Mouse (Mus musculus) left cerebral cortex, postnatal 25 days (tissue): ENCODE results near the gene Mbd6. TPM values are rescaled to one million over a fixed set of nuclear protein-coding genes. Genes with fewer than 3 reads are reported as not detected.
"Not testable (repeated sequence)": the region's sequence is repeated elsewhere in the genome, so short reads cannot be mapped to it uniquely, and the experiment has no call there.

Source experiments
- DNase-seq, 2 experiments: peaks; one replicate each; pipeline ENCODE4 v3.0.0; 2022; ENCODE audit warnings: low spot score in 2 of 2, mixed read lengths in 1 of 2
- intact Hi-C: fragments of 180-260 bp; cut with DNase I; formaldehyde crosslinking; loops from one replicate; pipeline ENCODE4 v1.15.1; 2025
- total RNA-seq, 2 experiments: library from RNA; stranded (reverse); gene quantifications; 2 replicates each; pipeline ENCODE4 v1.2.3; 2021

The Mbd6 gene
- total RNA-seq, 2 experiments from 2014 or later, result 32.2 to 38.9 TPM

DNA sequence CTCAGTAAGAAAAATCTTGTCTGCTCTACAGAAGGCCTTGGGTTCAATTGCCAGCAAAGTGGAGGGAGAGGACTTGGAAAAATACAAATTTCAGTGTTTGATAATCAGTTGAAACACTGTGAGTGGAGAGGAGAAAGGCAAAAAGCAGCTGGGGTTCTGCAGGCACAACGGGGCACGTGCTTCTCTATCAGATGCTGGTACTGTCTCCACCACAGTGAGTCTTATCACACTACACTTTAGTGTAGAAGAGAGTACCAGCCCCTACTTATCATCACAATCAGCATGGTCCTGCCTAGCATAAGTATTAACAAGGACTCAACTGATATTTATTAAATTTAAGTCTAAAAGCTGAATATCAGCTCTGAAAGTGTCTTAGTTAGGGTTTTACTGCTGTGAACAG, 28.5 kb upstream of the Mbd6 start:
- DNase-seq, result no peak
- intact Hi-C loops, result no loop called here

DNA sequence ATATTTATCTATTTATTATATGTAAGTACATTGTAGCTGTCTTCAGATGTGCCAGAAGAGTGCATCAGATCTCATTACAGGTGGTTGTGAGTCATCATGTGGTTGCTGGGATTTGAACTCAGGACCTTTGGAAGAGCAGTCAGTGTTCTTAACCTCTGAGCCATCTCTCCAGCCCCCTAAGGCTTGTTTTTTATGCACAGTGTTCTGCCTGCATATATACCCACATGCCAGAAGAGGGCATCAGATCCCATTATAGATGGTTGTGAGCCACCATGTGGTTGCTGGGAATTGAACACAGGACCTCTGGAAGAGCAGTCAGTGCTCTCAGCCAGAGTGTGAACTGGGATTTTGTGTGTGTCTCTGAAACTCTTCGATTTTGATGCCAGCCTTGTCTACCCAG, 26.1 kb upstream of the Mbd6 start:
- intact Hi-C loops, DNase-seq: not testable (repeated sequence)

DNA sequence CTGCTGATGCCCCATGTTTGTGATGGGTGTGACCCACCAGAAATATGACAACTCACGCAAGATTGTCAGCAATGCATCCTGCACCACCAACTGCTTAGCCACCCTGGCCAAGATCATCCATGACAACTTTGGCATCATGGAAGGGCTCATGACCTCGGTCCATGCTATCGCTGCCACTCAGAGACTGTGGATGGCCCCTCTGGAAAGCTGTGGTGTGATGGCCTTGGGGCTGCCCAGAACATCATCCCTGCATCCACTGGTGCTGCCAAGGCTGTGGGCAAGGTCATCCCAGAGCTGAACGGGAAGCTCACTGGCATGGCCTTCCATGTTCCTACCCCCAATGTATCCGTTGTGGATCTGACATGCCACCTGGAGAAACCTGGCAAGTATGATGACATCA, 24.7 kb upstream of the Mbd6 start:
- DNase-seq, intact Hi-C loops: not testable (repeated sequence)

DNA sequence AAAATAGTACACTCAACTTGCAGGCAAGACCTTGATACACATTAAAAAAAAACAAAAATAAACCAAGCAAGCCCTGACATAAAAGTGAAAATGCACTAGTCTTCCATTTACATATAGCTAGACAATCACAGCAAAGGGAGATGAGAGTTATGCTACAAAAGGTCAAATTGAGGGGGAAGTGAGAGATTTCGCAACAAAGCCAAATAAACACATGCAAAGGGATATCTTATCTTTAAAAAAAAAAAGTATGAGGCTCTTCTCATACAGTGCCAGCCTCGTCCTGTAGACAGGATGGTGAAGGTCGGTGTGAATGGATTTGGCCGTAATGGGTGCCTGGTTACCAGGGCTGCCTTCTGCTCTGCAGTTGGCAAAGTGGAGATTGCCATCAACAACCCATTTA, 24.0 kb upstream of the Mbd6 start:
- DNase-seq, result no peak
- intact Hi-C loops, result no loop called here

DNA sequence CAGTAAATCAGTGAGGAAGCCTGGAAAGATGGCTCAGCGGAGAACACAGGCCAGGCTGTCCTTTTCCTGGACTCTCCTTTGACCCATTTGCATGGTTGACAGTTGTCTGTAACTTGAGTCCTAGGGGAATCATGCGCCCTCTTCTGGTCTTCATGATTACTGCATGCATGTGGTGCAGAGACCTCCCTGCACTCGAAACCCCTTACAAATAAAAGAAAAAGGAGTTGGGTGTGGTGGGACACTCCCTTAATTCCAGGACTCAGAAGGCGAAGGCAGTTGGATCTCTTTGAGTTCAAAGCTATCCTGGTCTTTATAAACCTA, 23.5 kb upstream of the Mbd6 start:
- peak; percentile 70 to 76 for DNase-seq
- intact Hi-C loops, result no loop called here

DNA sequence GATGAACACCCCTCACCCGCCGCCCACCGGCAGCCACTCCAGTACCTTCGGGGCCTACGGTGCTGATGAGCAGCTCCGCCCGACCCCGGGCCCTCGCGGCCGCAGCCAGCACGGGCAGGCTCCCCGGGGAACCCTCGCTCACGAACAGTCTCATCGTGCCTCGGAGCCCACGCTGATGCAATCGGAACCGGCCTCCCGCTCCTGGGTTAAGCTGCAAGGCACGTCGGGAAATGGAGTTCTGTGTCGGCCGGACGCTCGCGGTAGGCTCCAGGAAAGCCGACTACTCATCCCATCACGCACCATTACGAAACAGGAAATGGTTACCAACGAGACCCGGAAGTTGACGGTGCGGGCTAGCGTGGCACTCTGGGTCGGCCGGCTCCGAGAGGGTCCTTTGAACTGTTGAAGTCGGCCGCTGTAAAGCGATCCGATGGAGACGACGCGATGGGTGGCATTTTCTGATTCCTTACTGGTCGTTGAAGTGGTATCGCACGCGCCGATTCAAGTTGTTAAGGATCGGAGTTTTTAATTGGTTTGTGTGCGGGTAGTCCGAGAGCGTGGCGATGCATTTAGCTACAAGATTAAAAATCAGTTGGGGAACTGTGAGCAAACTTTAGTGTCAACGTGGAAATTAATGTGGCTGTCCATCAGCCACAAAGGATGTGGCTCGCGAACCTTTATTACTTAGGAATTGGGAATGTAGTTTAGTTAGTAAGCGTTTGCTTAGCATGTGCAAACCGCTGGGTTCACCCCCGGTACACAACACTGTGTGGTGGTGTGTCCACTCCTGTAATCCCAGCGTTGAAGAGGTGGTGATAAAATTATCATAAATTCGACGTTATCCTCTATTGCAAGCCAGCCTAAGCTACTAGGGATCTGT, 22.9 kb upstream of the Mbd6 start, which contains the start of gene Mars:
Gene Mars, minus strand, starts transcription at position 311 of the 880 bp plus-strand sequence.
- DNase-seq, result peak; percentile 95 to 99

DNA sequence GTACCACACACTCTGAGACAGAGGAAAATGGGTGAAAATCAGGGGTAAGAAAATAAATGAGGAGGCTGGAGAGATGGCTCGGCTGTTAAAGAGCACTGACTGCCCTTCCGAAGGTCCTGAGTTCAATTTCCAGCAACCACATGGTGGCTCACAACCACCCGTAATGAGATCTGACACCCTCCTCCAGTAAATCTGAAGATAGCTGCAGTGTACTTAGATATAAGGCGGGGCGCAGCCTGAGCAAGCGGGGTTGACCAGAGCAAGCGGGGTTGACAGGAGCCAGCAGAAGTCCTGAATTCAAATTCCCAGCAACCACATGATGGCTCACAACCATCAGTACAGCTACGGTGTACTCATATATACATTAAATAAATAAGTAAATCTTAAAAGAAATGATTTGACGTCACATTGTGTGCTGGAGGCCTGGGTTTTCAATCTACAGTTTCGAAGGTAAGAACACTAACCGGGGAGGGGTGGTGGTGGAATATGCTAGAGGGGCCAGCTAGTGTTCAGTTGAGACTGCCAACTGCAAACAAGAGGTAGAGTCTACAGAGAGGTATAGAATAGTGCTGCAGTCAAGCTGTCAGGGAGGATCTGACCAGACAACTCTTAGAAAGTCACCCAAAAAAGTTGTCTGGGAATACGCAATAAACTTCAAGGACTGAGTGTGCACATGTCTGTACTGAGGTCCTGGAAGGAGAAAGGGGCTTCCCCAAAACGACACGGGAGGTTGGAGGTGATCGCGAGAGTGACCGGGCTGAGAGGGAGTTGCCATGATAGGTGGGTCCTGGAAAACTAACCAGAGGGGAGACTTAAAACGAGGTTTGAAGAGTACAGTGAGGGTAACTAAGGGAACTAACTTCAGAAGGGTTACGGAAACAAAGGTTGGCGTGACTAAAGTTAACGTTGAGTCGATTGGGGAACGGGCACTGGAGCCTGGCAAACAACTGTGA, 22.0 kb upstream of the Mbd6 start:
- DNase-seq, result no peak
- intact Hi-C loops, result loop anchor here (2.0 kb wide), 2 partner anchors 20 to 44 kb away; partner anchors contain the start of gene Dctn2

More for the DNA sequence above, 22.9 kb upstream of the Mbd6 start, which contains the start of gene Mars:
- intact Hi-C loops, result loop anchor here (2.0 kb wide), 2 partner anchors 21 to 45 kb away; partner anchors contain the start of gene Dctn2

DNA sequence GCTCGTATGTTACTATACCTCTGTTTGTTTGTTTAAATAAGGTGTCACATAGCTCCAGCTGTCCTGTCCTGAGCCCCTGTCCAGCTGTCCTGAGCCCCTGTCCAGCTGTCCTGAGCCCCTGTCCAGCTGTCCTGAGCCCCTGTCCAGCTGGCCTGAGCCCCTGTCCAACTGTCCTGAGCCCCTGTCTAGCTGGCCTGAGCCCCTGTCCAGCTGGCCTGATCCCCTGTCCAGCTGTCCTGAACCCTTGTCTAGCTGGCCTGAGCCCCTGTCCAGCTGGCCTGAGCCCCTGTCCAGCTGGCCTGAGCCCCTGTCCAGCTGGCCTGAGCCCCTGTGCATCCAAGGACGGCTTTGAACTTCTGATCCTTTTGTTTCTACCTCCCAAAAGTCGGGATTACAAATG, 20.3 kb upstream of the Mbd6 start:
- intact Hi-C loops, DNase-seq: not testable (repeated sequence)

DNA sequence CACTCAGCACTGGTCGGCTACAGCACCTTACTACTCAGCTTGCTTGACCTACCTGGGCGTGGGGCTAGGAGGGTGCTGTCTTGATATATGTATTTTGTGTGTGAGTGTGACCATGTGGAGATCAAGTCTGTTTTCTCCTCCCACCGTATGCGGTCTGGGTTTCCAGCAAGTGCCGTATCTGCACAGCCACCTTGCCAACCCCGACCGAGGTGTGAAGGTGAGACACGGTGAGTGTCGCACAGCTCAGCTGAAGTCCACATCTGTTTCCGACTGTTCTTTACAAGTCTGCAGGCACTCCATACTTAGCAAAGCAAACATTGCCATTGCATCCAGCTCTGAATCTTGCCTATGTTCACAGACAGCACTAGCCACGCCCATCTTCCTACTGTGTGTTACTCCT, 14.3 kb upstream of the Mbd6 start:
- no peak for DNase-seq
- intact Hi-C loops, result no loop called here

DNA sequence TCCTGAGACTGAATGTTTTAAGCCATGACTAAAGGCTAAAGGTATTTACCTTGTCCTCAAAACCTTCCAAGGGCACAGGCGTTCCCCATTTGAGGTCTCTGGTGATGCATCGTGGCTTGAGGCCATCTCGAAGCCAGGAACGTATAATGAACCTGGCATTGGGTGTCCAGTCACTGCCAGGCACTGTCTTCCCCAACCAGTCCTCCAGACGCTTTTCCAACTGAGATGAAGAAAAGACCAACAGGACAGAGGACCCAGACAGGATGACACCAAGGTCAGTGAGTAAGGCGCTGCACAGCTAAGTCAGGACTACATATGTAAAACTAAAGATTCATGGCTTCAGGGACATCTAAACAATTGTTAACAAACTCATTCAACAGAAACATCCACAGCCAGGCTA, 11.5 kb upstream of the Mbd6 start:
- no peak for DNase-seq
- intact Hi-C loops, result no loop called here

DNA sequence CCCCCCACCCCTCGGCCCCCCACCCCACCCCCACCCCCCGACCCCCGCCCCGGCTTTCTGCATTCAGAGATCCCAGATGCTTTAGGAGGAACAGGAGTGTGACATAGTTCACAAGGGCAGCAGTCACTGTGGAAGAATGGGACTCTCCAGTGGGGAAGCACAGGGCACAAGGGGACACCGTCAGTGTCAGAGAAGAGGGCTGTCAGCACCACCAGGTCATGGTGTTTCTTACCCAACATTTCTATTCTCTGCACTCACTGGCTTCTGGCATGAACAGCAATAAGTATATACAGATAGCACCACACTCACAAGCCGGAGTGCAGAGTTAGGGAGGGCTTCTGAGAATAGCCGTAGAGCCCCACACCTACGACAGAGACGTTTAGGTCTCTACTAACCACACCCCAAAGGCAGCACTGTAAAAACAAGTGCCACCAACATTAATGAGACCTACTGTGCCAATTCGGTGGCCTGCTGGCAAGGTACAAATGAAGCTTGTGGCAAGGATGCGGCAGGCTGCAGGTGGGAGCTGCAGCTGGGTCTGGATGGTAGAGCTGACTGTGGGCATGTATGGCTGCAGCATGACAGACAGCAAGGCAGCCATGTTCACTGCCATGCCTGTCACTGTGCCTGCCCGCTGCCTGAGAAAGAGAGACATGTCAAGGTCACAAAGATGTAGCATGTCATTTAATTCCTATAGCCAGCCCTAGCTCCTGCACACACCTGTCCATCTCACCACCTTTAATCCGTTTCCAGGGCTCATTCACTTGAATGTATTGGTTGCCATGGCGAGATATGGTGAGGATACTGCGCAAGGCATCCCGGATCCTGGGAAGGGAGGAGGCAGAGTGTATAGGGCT, 8.4 kb upstream of the Mbd6 start:
- intact Hi-C loops, result no loop called here

DNA sequence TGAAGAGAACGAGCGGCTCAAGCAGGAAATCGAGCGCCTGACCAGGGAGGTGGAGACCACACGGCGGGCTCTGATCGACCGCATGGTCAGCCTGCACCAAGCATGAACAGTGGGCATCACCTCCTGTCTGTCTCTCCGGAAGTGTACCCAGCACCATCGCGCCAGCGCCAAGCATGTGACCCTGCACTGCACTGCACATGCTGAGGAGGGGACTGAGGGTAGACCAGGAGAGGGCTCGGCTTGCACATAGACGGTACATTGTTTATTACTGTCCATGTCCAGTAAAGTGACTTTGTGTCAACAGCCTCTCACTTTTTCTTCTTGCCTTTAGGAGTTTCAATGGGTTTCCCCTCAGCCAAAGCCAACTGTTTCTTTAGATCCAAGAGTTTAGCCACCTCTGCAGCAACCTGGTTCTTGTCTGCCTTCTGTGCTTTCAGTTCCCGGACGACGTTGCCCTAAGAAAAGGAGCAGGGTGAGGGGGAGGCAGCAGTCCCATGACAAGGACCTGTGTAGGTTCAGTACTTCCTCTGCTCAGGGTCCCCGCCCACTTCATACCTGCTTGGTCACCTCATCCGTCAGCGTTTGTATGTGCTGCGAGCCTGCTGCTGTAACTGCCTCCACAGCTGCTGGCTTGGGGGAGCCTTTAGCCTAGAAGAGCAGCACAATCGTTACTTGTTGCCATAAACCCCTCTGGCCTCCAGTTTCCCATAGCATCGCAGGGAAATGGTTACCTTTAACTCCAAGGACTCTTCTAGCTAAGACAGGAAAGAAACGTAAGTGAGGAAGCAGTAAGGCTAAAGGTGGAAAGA, 7.4 kb upstream of the Mbd6 start:
- DNase-seq, result no peak
- intact Hi-C loops, result no loop called here

More for the DNA sequence above, 8.4 kb upstream of the Mbd6 start:
- no peak for DNase-seq

DNA sequence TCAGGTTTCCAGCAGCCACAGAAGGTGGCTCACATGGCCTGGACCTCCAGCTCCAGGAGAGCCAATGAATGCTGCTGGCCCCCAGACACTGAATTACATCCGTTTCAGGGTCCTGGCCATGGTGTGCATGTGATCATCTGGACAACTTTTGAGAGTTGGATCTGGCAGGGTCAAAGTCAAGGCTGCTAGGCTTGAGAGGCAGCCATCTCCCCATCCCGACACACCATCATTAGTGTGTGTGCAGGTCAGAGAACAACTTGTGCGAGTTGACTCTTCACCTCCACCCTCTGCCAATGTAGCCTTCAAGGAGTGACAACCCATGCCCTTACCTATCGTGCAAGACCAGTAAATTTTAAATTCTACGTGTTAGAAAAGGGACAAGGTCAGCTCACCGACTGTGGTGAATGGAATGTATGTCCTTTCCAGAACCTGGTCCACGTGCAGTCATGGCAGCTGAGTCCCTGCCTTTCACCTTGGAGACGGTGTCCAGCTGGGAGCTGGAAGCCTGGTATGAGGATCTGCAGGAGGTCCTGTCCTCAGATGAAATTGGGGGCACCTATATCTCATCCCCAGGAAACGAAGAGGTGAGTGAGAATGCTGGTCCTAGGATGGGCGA, 6.2 kb upstream of the Mbd6 start:
- no peak for DNase-seq

DNA sequence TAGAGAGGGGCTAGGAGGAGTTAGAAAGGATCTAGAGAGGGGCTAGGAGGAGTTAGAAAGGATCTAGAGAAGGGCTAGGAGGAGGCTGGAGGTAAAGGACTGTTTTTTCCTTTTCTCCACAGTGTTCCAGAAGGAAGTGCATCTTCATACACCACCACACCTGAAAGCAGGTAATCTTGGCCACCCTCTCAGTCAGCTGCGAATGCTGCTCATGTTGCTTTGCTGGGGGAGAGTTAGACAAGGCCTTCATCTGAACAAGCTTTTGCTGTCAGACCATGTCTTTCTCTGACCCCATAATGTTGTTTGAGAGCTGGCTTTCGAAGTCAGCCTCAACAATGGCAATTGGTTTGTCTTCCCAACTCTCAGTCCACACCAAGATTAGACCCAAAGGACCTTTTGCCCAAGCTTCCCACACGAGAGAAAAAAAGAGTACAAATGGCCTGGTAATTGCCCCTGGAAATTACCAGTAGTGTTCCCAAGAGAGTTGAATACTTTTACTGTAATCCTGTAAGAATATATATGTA, 4.8 kb upstream of the Mbd6 start:
- DNase-seq, result no peak
- intact Hi-C loops, result no loop called here

More for the DNA sequence above, 6.2 kb upstream of the Mbd6 start:
- intact Hi-C loops, result no loop called here

DNA sequence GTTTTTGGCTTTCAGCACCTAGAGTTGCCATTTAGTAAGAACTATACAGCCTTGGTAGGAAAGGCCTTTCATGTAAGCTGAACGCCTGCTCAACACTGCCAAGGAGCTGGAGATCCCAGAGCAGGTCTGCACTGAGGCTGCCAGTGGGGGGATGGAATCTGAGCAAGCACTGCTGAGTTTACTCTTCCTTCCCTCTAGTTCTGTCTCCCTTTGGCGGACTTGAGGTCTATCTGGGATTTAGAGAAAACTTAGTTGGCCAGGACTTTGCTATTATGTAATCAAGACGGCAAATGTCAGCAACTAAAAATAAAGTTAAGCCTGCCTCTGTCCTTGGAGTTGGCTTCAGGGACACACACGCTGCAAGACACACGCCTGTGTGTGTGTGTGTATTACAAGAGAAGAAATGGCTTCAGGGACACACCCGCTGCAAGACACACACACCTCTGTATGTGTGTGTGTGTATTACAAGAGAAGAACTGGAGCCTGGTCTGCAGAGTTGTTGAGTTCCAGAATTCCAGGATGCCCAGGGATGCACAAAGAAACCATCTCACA, 4.2 kb upstream of the Mbd6 start:
- intact Hi-C loops, result no loop called here
- peak in 1 of 2 experiments; percentile 43 for DNase-seq

DNA sequence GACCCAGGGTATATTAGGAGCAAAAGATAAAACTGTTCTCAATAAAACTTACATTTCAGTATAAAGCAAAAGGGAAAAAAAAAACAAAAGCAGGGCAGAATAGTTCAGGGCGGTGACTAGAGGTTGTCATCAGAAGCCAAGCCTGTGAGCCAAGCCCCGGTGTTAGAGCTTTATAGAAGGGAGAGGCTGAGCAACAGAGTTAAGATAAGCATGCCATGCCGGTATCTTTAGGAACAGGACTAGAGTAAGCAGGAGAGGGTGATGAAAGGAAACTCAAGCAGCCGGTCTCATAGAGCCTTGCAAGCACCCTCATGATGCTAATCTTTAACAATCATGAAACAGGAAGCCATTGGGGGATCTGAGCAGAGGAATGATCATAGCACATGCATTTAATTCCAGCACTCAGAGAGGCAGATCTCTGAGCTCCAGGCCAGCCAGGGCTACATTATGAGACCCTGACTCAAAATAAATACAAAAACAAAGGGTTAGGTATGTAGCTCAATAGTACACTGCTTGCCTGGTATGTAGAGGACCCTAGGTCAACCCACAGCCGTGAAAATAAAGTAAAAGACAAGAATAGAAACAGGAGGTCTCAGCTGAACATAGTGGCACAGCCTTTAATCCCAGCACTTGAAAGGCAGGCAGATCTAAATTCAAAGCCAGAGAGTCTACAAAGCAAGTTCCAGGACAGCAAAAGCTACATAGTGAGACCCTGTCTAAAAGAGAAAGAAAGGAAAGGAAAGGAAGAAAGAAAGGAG, 3.2 kb upstream of the Mbd6 start:
- intact Hi-C loops, result loop anchor here (2.0 kb wide), 1 partner anchor 19 kb away; the partner anchor contains the start of gene Mars
- DNase-seq, result no peak
